Mouse (Mus musculus): ENCODE measurements around the gene Srgap3. TPM values are rescaled to one million over a fixed set of nuclear protein-coding genes. Genes with fewer than 3 reads are reported as not detected.

Srgap3 gene
- total and polyA plus RNA-seq, 2 experiments from 2014 or later: 0.33 TPM; not detected in 1

DNA sequence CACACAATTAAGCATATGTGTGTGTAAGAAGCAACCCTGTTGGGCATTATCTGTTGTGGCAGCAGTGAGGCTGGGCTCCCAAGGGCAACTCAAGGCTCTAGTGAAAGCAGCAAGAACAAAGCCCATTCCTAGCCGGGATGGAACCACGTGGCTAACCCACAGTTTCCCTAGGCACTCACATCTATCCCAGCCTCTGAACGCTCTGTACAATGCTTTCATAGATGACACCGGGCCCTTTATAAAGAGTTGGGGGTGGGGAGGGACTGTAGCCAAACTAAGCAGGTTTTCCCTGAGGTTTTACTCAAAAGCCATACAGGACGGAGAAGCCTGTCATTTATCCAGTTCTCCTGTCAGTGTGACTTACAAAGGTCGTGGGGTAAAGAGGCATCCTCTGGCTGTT is 90.0 kb downstream of the Srgap3 start:
- ATAC-seq (ENCODE audit: insufficient read depth, low read depth): no peak
- no peaks in the 10 kb centered on the region for H3K9me3 ChIP-seq (replicated peaks; ENCODE audit: control insufficient read depth, low read length)
- H3K4me3 ChIP-seq (ENCODE audit: low read depth, low read length): no peak overlapping the region
- 65% methylated on average over 6 of the region's 6 CpGs for WGBS
- DNase-seq (ENCODE audit: low spot score): no peak
- H3K36me3 ChIP-seq (replicated peaks; ENCODE audit: control insufficient read depth, insufficient read depth, low read length): no peaks in the 10 kb centered on the region
- H3K9ac ChIP-seq (replicated peaks; ENCODE audit: low read depth, low read length): no peak overlapping the region
- TF ChIP-seq CTCF (IDR thresholded peaks at IDR 0.05; ENCODE audit: low read depth) (no peak), EP300 (IDR thresholded peaks at IDR 0.05; ENCODE audit: low read depth) (no peak)
- peaks cover 9% of the 10 kb centered on the region; the same call in 1 of the 2 replicates for H3K4me1 ChIP-seq (ENCODE audit: control insufficient read depth, insufficient read depth)
- no peak overlapping the region for H3K4me2 ChIP-seq (ENCODE audit: low read depth, low read length)
- no peak overlapping the region for H3K27ac ChIP-seq (ENCODE audit: low read depth)
- H3K27me3 ChIP-seq (ENCODE audit: control insufficient read depth, insufficient read depth, low read length): no peaks in the 10 kb centered on the region

DNA sequence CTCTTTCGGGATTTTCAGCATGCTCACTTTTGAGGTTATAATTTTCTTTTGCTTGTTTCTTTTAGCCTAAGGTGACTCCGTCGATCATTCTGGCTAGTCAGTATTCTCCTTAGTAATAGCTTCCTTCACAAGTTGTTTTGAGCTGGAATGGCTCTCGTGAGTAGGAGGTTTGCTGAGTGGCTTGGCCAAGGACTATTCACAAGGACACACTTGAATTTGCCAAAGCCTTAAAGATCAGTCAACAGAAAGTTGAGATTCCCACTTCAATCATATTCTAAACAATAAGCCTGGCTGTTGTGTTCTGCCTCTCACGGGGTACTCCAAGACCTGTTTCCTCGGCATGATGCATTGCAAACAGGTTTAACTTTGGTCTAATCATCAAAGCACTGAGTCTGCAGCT is 91.9 kb downstream of the Srgap3 start:
- no peak for ATAC-seq (ENCODE audit: insufficient read depth, low read depth)
- H3K4me2 ChIP-seq (ENCODE audit: low read depth, low read length): no peak overlapping the region
- no peaks in the 10 kb centered on the region for H3K9me3 ChIP-seq (replicated peaks; ENCODE audit: control insufficient read depth, low read length)
- TF ChIP-seq EP300 (IDR thresholded peaks at IDR 0.05; ENCODE audit: low read depth): no peak
- TF ChIP-seq CTCF (IDR thresholded peaks at IDR 0.05; ENCODE audit: low read depth): no peak
- H3K4me3 ChIP-seq (ENCODE audit: low read depth, low read length): no peak overlapping the region
- no peak overlapping the region for H3K27ac ChIP-seq (ENCODE audit: low read depth)
- no peaks in the 10 kb centered on the region for H3K27me3 ChIP-seq (ENCODE audit: control insufficient read depth, insufficient read depth, low read length)
- no peak overlapping the region for H3K9ac ChIP-seq (replicated peaks; ENCODE audit: low read depth, low read length)
- H3K4me1 ChIP-seq (ENCODE audit: control insufficient read depth, insufficient read depth): no peaks in the 10 kb centered on the region
- H3K36me3 ChIP-seq (replicated peaks; ENCODE audit: control insufficient read depth, insufficient read depth, low read length): no peaks in the 10 kb centered on the region
- WGBS: 86% methylated on average over 6 of the region's 6 CpGs
- no peak for DNase-seq (ENCODE audit: low spot score)

DNA sequence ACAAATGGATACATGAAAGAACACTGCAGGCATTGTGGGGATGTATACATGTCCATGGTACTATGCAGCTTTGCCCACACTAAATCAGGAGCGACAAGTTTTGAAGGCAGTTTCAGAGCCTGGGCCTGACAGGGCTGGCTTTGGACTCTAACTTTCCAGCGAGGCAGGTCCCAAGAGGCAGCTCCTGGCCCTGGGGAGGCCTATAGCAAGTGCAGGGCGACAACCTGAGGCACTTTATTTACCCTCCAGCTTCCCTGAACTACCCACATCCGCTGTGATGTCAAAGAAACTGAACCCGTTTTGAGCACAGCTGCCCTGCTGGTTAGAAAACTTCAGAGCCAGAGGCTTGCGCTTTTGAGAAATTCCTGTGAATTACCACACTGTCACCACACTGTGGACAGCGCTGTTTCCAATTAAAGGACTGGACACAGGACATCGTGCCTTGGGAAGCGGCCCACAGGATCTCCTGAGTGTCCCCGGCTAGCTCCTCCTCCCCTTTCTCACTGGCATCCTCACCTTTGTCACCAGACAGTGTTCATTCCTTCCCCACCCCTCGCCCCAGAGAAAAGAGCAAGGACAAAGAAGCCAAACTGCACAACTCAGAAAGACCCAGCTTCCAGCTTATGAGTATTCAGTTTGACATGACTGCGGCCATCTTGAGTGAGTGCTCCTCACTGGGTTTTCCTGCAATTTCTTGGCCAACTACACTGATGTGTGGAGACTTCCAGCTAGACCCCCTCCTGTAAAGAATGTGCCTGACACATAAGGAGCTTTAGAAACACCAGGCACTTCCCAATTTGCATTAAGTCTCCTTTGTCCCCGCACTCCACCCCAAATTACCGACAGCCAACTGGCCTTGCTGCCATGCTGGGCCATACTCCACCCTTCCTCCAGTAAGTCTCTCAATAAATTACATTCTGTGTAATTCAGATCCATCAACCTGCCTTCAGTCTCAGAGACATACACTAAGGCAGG is 94.5 kb downstream of the Srgap3 start:
- no peak for DNase-seq (ENCODE audit: low spot score)
- Histone ChIP-seq H3K27ac (ENCODE audit: low read depth) (no peak overlapping the region), H3K9me3 (replicated peaks; ENCODE audit: control insufficient read depth, low read length) (no peaks in the 10 kb centered on the region), H3K9ac (replicated peaks; ENCODE audit: low read depth, low read length) (no peak overlapping the region), H3K4me2 (ENCODE audit: low read depth, low read length) (no peak overlapping the region), H3K27me3 (ENCODE audit: control insufficient read depth, insufficient read depth, low read length) (no peaks in the 10 kb centered on the region), H3K4me1 (ENCODE audit: control insufficient read depth, insufficient read depth) (no peaks in the 10 kb centered on the region), H3K36me3 (replicated peaks; ENCODE audit: control insufficient read depth, insufficient read depth, low read length) (no peaks in the 10 kb centered on the region), H3K4me3 (ENCODE audit: low read depth, low read length) (no peak overlapping the region)
- 70% methylated on average over 14 of the region's 14 CpGs for WGBS
- ATAC-seq (ENCODE audit: insufficient read depth, low read depth): no peak
- TF ChIP-seq CTCF (IDR thresholded peaks at IDR 0.05; ENCODE audit: low read depth) (no peak), EP300 (IDR thresholded peaks at IDR 0.05; ENCODE audit: low read depth) (no peak)

DNA sequence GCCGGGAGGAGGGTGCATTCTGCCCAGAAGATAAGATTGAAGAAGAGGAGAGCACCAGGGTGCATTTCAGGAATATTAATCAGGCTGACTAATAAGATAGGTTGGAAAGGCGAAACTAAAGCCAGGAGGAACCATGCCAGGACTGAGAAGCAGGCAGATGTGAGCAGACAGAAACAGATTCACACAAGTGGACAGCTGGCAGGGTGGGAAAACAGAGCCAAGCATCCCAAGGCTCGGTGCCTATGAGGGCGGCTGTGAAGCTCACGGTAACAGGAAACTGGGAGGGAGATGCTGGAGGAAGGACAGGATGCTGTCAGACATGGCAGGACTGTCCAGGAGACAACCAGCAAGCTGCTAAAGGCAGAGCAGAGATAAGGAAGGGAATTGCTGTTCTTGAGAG is 96.3 kb downstream of the Srgap3 start:
- no peaks in the 10 kb centered on the region for H3K9me3 ChIP-seq (replicated peaks; ENCODE audit: control insufficient read depth, low read length)
- no peaks in the 10 kb centered on the region for H3K27me3 ChIP-seq (ENCODE audit: control insufficient read depth, insufficient read depth, low read length)
- no peak for TF ChIP-seq EP300 (IDR thresholded peaks at IDR 0.05; ENCODE audit: low read depth)
- no peak for TF ChIP-seq CTCF (IDR thresholded peaks at IDR 0.05; ENCODE audit: low read depth)
- no peak overlapping the region for H3K9ac ChIP-seq (replicated peaks; ENCODE audit: low read depth, low read length)
- no peak overlapping the region for H3K4me3 ChIP-seq (ENCODE audit: low read depth, low read length)
- no peaks in the 10 kb centered on the region for H3K36me3 ChIP-seq (replicated peaks; ENCODE audit: control insufficient read depth, insufficient read depth, low read length)
- ATAC-seq (ENCODE audit: insufficient read depth, low read depth) (no peak), DNase-seq (ENCODE audit: low spot score) (no peak)
- 32% methylated on average over 5 of the region's 5 CpGs for WGBS
- no peak overlapping the region for H3K4me2 ChIP-seq (ENCODE audit: low read depth, low read length)
- no peaks in the 10 kb centered on the region for H3K4me1 ChIP-seq (ENCODE audit: control insufficient read depth, insufficient read depth)
- no peak overlapping the region for H3K27ac ChIP-seq (ENCODE audit: low read depth)

DNA sequence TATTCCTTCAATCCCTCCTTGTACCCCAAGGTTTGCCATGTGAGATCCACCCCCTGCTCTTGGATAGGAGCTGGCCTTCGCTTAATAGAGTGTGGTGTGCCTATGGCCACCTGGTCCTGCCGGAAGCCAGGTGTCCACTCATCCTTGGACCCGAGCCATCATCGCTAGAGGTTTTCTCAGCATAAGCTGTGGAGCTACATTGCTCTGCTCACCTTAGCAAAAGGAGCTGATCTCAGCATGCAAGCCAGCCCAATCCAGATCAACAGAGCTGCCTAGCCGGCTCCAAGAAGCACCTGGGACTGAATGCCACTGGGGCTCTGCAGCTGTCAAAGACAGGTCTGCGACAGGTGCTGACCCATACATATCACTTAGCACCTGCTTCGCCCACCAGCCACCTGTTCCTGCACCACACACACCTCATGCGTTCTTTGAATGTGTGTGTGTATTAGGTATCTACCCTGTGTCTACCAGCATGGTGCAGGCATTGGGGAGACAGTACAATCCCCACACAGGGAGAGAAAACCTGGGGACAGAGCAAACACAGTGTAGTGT is 98.4 kb downstream of the Srgap3 start:
- Histone ChIP-seq H3K9me3 (replicated peaks; ENCODE audit: control insufficient read depth, low read length) (no peaks in the 10 kb centered on the region), H3K4me2 (ENCODE audit: low read depth, low read length) (no peak overlapping the region), H3K27ac (ENCODE audit: low read depth) (no peak overlapping the region), H3K36me3 (replicated peaks; ENCODE audit: control insufficient read depth, insufficient read depth, low read length) (no peaks in the 10 kb centered on the region), H3K4me3 (ENCODE audit: low read depth, low read length) (no peak overlapping the region), H3K9ac (replicated peaks; ENCODE audit: low read depth, low read length) (no peak overlapping the region), H3K27me3 (ENCODE audit: control insufficient read depth, insufficient read depth, low read length) (no peaks in the 10 kb centered on the region), H3K4me1 (ENCODE audit: control insufficient read depth, insufficient read depth) (no peaks in the 10 kb centered on the region)
- no peak for TF ChIP-seq CTCF (IDR thresholded peaks at IDR 0.05; ENCODE audit: low read depth)
- ATAC-seq (ENCODE audit: insufficient read depth, low read depth) (no peak), DNase-seq (ENCODE audit: low spot score) (no peak)
- WGBS: 84% methylated on average over 8 of the region's 8 CpGs
